Mouse (Mus musculus) C2C12 (cell line): ENCODE measurements around the gene Gm29609.

Experiments
- CEBPB ChIP-seq: IDR thresholded peaks from one replicate; pipeline ENCODE4 v1.6.1; 2011; ENCODE audit warnings: low read depth, mild to moderate bottlenecking, control low read depth, moderate library complexity
- CTCF ChIP-seq: IDR thresholded peaks from one replicate; pipeline ENCODE4 v1.5.1; 2011; ENCODE audit not compliant: control insufficient read depth, insufficient read depth, insufficient read length
- MAX ChIP-seq: IDR thresholded peaks from one replicate; pipeline ENCODE4 v1.6.1; 2011; ENCODE audit warnings: mild to moderate bottlenecking, control low read depth
- MYOG ChIP-seq: IDR thresholded peaks from one replicate; pipeline ENCODE4 v1.6.1; 2011; ENCODE audit not compliant: control insufficient read depth, insufficient read length; ENCODE audit errors: extremely low read depth
- USF1 ChIP-seq: IDR thresholded peaks from one replicate; pipeline ENCODE4 v1.6.1; 2011; ENCODE audit warnings: low read depth, mild to moderate bottlenecking, control low read depth, moderate library complexity

GRCm38 (mm10) chr5:31126050-31126449 lies 53.7 kb downstream of the Gm29609 start:
- no peak for TF ChIP-seq CTCF
- TF ChIP-seq CEBPB = no peak
- no peak for TF ChIP-seq MAX
- TF ChIP-seq USF1 = no peak
- no peak for TF ChIP-seq MYOG
